Comparison of ENCODE assay signal across 8 mouse cellular contexts in the genomic region with DNA sequence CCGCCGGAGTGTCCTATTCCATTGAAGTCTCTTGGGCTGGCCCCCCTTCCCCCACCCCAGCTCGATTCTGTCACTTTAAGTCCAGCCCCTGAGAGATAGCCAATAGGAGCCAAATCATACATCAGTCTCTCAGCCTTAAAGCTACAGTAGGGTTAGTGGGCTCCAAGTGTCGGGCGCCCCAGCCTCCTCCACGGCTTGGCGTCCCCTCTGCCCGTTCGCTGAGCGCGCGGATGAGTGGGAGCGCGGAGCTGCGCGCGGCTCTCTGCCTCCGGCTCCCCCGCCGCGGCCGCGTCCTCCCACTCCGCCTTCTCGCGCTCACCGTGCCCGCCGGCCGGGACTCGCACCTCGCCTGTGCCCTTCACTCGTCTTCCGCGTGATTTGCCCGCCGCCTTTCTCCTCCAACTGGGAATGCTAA.
DNase-seq lines count a peak whose midpoint lies in the region; ATAC-seq and TF ChIP-seq lines count a peak whose summit lies in the region.

No protein-coding gene starts in this region.

- H3K4me2 ChIP-seq in embryonic facial prominence, embryonic 12.5 days (replicated peaks): peak overlapping the region; percentile 82
- H3K4me2 ChIP-seq in heart, embryonic 14.5 days (ENCODE audit: low read length): peak overlapping the region; percentile 87
- H3K4me2 ChIP-seq in limb, embryonic 15.5 days: peak overlapping the region; percentile 88
- peak overlapping the region; percentile 79 for H3K4me2 ChIP-seq in neural tube, embryonic 14.5 days (ENCODE audit: low read depth, low read length)

- peak; percentile 52 for DNase-seq in gastrocnemius, adult 2 months
- no peak for DNase-seq in gastrocnemius, postnatal 14 days
- DNase-seq in kidney, postnatal 10 days: peak; percentile 70
- DNase-seq in urinary bladder, postnatal 4 days (ENCODE audit: low spot score in 2 of 2): no peak

- ATAC-seq in embryonic facial prominence, embryonic 12.5 days (ENCODE audit: insufficient number of reproducible peaks, insufficient read depth, low FRiP score, low TSS enrichment): peak; percentile 57; the same call in 1 of the 2 replicates
- ATAC-seq in heart, embryonic 14.5 days (ENCODE audit: insufficient number of reproducible peaks, insufficient read depth, low FRiP score, low read depth): peak; percentile 76
- ATAC-seq in limb, embryonic 15.5 days (ENCODE audit: insufficient number of reproducible peaks, low FRiP score, low TSS enrichment, low read depth): no peak
- ATAC-seq in neural tube, embryonic 14.5 days (ENCODE audit: low read depth): peak; percentile 86

- peaks cover 85% of the 10 kb centered on the region for H3K27me3 ChIP-seq in embryonic facial prominence, embryonic 12.5 days
- peaks cover 39% of the 10 kb centered on the region for H3K27me3 ChIP-seq in heart, embryonic 14.5 days (ENCODE audit: control insufficient read depth, insufficient read depth, low read length)
- H3K27me3 ChIP-seq in limb, embryonic 15.5 days: peaks cover 85% of the 10 kb centered on the region
- peaks cover 33% of the 10 kb centered on the region for H3K27me3 ChIP-seq in neural tube, embryonic 14.5 days (ENCODE audit: control insufficient read depth, insufficient read depth, low read length)

- H3K27ac ChIP-seq in gastrocnemius, adult 2 months: peak overlapping the region; percentile 77
- no peak overlapping the region for H3K27ac ChIP-seq in embryonic facial prominence, embryonic 12.5 days
- no peak overlapping the region for H3K27ac ChIP-seq in heart, embryonic 14.5 days (replicated peaks in 1 of 2; ENCODE audit: control insufficient read depth in 1 of 2, insufficient read depth in 1 of 2, low read depth in 2 of 2, low read length in 2 of 2)
- H3K27ac ChIP-seq in limb, embryonic 15.5 days: no peak overlapping the region
- no peak overlapping the region for H3K27ac ChIP-seq in neural tube, embryonic 14.5 days (ENCODE audit: low read depth, low read length)

- peaks cover 13% of the 10 kb centered on the region; the same call in 1 of the 2 replicates for H3K4me1 ChIP-seq in embryonic facial prominence, embryonic 12.5 days
- peaks cover 9 to 10% of the 10 kb centered on the region in 2 experiments; a peak in 2 of 4 replicates for H3K4me1 ChIP-seq in heart, embryonic 14.5 days (ENCODE audit: control insufficient read depth in 2 of 2, insufficient read depth in 2 of 2, low read length in 2 of 2)
- H3K4me1 ChIP-seq in limb, embryonic 15.5 days: peaks cover 17% of the 10 kb centered on the region
- H3K4me1 ChIP-seq in neural tube, embryonic 14.5 days (ENCODE audit: control insufficient read depth, insufficient read depth, low read length): peaks cover 14% of the 10 kb centered on the region

- intact Hi-C loops in gastrocnemius, adult 2 months (cut with DNase I): loop anchor here (5.0 kb wide), 1 partner anchor 191 kb away; no protein-coding TSS in a partner anchor
- intact Hi-C loops in gastrocnemius, postnatal 14 days (cut with DNase I; ENCODE audit: low total_unique reads): no loop called here

- H3K36me3 ChIP-seq in embryonic facial prominence, embryonic 12.5 days: no peaks in the 10 kb centered on the region
- H3K36me3 ChIP-seq in heart, embryonic 14.5 days (ENCODE audit: control insufficient read depth, insufficient read depth, low read length): no peaks in the 10 kb centered on the region
- no peaks in the 10 kb centered on the region for H3K36me3 ChIP-seq in limb, embryonic 15.5 days
- H3K36me3 ChIP-seq in neural tube, embryonic 14.5 days (ENCODE audit: control insufficient read depth, insufficient read depth, low read length): no peaks in the 10 kb centered on the region

- under 1% methylated on average over 37 of the region's 37 CpGs for WGBS in embryonic facial prominence, embryonic 12.5 days
- WGBS in heart, embryonic 14.5 days: under 1% methylated on average over 37 of the region's 37 CpGs
- WGBS in limb, embryonic 15.5 days: under 1% methylated on average over 37 of the region's 37 CpGs
- WGBS in neural tube, embryonic 14.5 days: under 1% methylated on average over 37 of the region's 37 CpGs

- no peak for TF ChIP-seq CTCF in gastrocnemius, adult 2 months (IDR thresholded peaks at IDR 0.05)

- peak overlapping the region; percentile 85 for H3K4me3 ChIP-seq in gastrocnemius, adult 2 months
- H3K4me3 ChIP-seq in embryonic facial prominence, embryonic 12.5 days: peak overlapping the region; percentile 44
- peak overlapping the region; percentile 56 to 63 for H3K4me3 ChIP-seq in heart, embryonic 14.5 days (ENCODE audit: control insufficient read depth in 1 of 2, insufficient read depth in 1 of 2, low read depth in 1 of 2, low read length in 2 of 2)
- H3K4me3 ChIP-seq in limb, embryonic 15.5 days: peak overlapping the region; percentile 48
- H3K4me3 ChIP-seq in neural tube, embryonic 14.5 days (ENCODE audit: low read depth, low read length): peak overlapping the region; percentile 44

- H3K9ac ChIP-seq in embryonic facial prominence, embryonic 12.5 days: peak overlapping the region; percentile 40; the same call in 1 of the 2 replicates
- peak overlapping the region; percentile 57 for H3K9ac ChIP-seq in heart, embryonic 14.5 days (ENCODE audit: low read length)
- H3K9ac ChIP-seq in limb, embryonic 15.5 days: no peak overlapping the region; the same call in 1 of the 2 replicates
- H3K9ac ChIP-seq in neural tube, embryonic 14.5 days (replicated peaks; ENCODE audit: low read depth, low read length): peak overlapping the region; percentile 44; the same call in 1 of the 2 replicates

- no peaks in the 10 kb centered on the region for H3K9me3 ChIP-seq in embryonic facial prominence, embryonic 12.5 days
- H3K9me3 ChIP-seq in heart, embryonic 14.5 days (ENCODE audit: control insufficient read depth, low read length): no peaks in the 10 kb centered on the region
- no peaks in the 10 kb centered on the region for H3K9me3 ChIP-seq in limb, embryonic 15.5 days
- H3K9me3 ChIP-seq in neural tube, embryonic 14.5 days (ENCODE audit: control insufficient read depth, low read length): no peaks in the 10 kb centered on the region

Comparison
In these comparisons a context has a peak if more than half of its experiments do, and no peak if none do; other contexts are left out.
1. DNase-seq: peak in gastrocnemius, adult 2 months (single experiment) and kidney, postnatal 10 days (single experiment); none in gastrocnemius, postnatal 14 days (single experiment) and urinary bladder, postnatal 4 days (0 of 2).
2. Peak in every context shown above with its lines, with median percentiles within 50 percentile points of each other: H3K4me3 ChIP-seq and H3K4me2 ChIP-seq.